Mouse (Mus musculus): Measurements from ENCODE around the gene Ivd. TPM values are rescaled to one million over a fixed set of nuclear protein-coding genes. Genes with fewer than 3 reads are reported as not detected.

Ivd gene
- polyA plus RNA-seq (2011; ENCODE audit: insufficient read length, low read depth, missing spikeins) = 41.4 and 42.2 TPM in 2 replicates

DNA sequence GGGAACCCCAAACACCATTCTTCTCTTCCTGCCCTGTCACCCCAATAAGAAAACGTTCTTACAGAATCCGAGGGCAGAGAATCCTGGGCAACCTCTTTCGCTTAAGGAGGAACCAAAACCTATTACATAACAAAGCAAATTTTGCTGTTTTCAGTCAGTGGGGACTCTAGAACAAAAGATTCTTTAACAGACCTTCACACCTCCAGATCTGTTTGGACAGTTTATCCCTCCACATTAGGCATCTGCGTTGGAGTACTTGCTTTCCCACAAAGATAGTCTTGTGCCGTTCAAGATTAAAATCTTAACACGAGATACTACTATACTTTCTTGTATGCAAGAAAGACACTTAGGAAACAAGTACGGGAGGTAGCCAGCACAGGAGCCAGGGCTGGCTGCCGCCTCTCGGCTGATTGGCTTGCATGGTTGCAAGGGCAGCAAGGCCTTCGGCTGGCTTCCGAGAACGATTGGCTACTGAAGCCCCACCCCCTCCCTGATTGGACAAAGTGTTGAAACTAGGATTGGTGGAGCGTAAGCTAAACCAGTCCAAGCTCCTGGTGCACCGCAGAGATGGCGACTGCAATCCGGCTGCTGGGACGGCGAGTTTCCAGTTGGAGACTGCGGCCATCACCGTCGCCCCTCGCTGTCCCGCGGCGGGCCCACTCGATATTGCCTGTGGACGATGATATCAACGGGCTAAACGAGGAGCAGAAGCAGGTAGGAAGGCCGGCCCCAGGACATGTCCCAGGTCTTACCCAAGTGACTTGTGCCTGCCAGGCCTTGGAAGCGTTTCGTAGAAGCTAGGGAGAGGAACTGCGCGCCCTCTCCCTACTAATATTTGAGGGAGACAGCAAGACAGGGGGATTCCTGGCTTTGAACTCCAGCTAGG is at the start of gene Ivd:
TSS of gene Ivd (plus strand) at position 501 of the 886 bp plus-strand sequence.
- TF ChIP-seq CTCF (IDR thresholded peaks at IDR 0.05; ENCODE audit: borderline replicate concordance, insufficient read depth, low read length) (no peak), POLR2A (IDR thresholded peaks at IDR 0.05; ENCODE audit: low read depth, low read length) (peak; percentile 92)
- H3K27ac ChIP-seq (ENCODE audit: insufficient read depth, low read length) = no peak within 1 kb of the TSS
- H3K4me3 ChIP-seq (ENCODE audit: insufficient read depth, low read length) = peak within 1 kb of the TSS; percentile 63
- no peaks in the 10 kb centered on the region for H3K4me1 ChIP-seq (ENCODE audit: control insufficient read depth, insufficient read depth, low read length)

DNA sequence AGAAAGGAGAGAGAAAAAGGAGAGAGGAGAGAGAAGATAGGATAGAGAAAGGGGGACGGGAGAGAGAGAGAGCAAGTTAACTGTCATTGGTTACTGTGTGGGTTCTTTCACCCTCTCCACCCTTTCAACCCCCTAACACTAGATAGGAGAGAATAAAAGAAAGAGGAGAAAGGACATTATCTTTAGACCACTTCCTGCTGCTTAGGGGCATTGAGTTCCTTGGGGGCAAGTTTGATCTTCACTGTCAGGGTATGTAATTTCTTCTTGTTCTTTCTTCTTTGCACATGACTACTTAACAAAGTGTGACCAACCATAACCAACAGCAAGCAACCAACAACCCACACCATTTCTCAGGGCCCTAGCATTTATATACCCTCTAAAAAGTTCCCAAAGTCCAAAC is 49.0 kb upstream of the Ivd start:
- no peaks in the 10 kb centered on the region for H3K4me1 ChIP-seq (ENCODE audit: control insufficient read depth, insufficient read depth, low read length)
- no peak overlapping the region for H3K27ac ChIP-seq (ENCODE audit: insufficient read depth, low read length)
- no peak for TF ChIP-seq POLR2A (IDR thresholded peaks at IDR 0.05; ENCODE audit: low read depth, low read length)
- TF ChIP-seq CTCF (IDR thresholded peaks at IDR 0.05; ENCODE audit: borderline replicate concordance, insufficient read depth, low read length) = no peak
- no peak overlapping the region for H3K4me3 ChIP-seq (ENCODE audit: insufficient read depth, low read length)

DNA sequence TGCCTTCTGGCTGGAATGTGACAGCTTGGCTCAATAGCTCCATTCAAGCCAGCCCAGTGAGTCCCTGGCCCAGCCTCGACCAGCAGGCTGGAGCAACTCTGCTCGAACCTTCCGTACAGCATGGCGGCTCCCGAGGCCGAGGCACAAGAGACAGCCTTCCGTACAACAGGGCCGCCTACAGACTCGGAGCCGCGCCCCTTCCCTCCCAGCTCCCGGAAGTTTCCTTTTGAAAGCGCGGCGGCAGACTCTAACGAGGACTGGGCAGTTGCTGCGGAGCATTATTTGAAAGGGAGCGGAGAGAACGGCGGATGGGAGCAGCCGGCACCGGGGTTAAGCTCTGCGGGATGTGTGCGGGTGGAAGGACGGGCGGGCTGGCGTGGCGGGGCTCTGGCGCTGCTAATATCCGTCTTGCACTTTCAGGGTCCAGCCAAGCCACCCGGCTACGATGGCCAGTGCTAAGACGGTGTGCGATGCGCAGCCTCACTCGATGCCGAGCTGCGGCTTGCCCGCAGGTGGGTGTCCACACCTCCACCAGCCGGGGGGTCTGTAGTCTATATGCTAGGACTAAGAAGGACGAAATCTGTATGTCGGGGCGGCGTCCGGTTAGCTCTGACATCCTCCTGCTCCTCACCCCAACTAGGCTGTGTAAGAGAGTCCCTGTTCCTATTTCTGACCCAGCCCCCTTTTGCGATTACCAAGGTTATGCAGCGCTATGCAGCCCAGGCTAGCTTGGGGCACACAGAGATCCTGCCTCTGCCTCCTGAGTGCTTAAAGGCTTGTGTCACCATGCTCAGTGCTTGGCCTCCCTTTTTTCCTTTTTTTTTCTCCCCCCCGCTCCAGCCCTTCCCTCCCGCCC is 47.5 kb upstream of the Ivd start, which contains the start of gene Knstrn:
TSS of gene Knstrn (plus strand) at position 23 of the 856 bp plus-strand sequence.
- TF ChIP-seq CTCF (IDR thresholded peaks at IDR 0.05; ENCODE audit: borderline replicate concordance, insufficient read depth, low read length) (no peak), POLR2A (IDR thresholded peaks at IDR 0.05; ENCODE audit: low read depth, low read length) (peak; percentile 41)
- Histone ChIP-seq H3K27ac (ENCODE audit: insufficient read depth, low read length) (no peak within 1 kb of the TSS), H3K4me1 (ENCODE audit: control insufficient read depth, insufficient read depth, low read length) (no peaks in the 10 kb centered on the region), H3K4me3 (ENCODE audit: insufficient read depth, low read length) (peak within 1 kb of the TSS; percentile 74)

DNA sequence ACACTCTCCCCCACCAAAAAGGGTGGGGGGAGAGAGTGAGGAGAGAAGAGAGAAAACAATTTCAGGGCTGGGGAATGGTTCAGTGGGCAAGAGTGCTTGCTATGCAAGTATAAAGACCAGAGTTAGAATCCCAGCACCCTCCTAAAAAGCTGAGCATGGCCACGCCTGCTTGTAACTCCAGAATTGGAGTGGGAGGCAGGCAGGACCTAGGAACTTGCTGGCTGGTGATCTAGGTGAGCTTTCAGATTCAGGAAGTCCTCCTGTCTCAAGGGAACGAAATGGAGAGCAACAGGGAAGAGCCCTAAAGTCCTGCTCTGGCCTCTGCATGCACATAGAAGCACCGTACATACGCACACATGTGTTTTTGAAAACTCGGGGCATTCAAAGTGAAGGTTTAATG is 39.0 kb upstream of the Ivd start:
- Histone ChIP-seq H3K27ac (ENCODE audit: insufficient read depth, low read length) (no peak overlapping the region), H3K4me1 (ENCODE audit: control insufficient read depth, insufficient read depth, low read length) (no peaks in the 10 kb centered on the region), H3K4me3 (ENCODE audit: insufficient read depth, low read length) (no peak overlapping the region)
- TF ChIP-seq CTCF (IDR thresholded peaks at IDR 0.05; ENCODE audit: borderline replicate concordance, insufficient read depth, low read length) (no peak), POLR2A (IDR thresholded peaks at IDR 0.05; ENCODE audit: low read depth, low read length) (no peak)

DNA sequence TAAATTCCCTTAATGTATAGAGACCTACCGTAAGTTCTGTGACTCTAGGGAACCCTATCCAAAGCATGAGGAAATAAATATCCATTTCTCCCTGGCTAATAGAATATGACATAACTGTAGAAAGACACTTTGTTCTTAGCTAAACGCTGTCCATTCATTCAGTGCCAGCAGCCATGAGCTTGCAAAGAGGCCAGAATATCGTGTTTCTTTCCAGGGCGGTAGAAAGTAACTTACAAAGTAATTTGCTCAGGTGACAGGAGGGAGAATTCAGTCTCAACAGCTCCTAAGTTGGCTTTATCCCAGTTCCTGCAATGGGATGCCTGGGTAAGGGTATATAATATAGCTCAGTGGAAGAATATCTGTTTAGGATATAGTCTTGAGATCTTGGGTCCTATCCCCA is 37.4 kb upstream of the Ivd start:
- no peak for TF ChIP-seq CTCF (IDR thresholded peaks at IDR 0.05; ENCODE audit: borderline replicate concordance, insufficient read depth, low read length)
- TF ChIP-seq POLR2A (IDR thresholded peaks at IDR 0.05; ENCODE audit: low read depth, low read length) = no peak
- H3K4me1 ChIP-seq (ENCODE audit: control insufficient read depth, insufficient read depth, low read length) = peaks cover 3% of the 10 kb centered on the region
- H3K4me3 ChIP-seq (ENCODE audit: insufficient read depth, low read length) = no peak overlapping the region
- no peak overlapping the region for H3K27ac ChIP-seq (ENCODE audit: insufficient read depth, low read length)

DNA sequence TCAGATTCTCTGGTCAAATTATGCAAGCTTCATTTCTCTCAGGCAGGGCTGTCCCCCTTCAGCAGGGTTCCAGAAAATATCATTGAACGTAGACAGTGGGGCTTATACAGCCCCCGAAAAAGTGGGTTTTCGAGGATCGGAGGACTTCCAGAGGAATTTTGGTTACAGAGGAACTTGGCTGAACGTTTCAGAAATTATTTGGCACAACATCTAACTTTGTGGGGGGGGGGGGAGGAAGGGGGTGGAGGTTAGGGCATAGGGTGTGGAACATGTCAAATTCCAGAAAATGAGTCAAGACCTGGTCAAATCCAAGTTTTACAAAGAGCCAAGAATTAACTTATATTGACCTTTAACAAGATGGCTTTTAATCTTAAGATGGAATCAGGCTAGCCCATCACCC is 32.7 kb upstream of the Ivd start:
- no peak overlapping the region for H3K4me3 ChIP-seq (ENCODE audit: insufficient read depth, low read length)
- H3K4me1 ChIP-seq (ENCODE audit: control insufficient read depth, insufficient read depth, low read length) = peaks cover 3% of the 10 kb centered on the region
- TF ChIP-seq POLR2A (IDR thresholded peaks at IDR 0.05; ENCODE audit: low read depth, low read length) (no peak), CTCF (IDR thresholded peaks at IDR 0.05; ENCODE audit: borderline replicate concordance, insufficient read depth, low read length) (no peak)
- H3K27ac ChIP-seq (ENCODE audit: insufficient read depth, low read length) = no peak overlapping the region

DNA sequence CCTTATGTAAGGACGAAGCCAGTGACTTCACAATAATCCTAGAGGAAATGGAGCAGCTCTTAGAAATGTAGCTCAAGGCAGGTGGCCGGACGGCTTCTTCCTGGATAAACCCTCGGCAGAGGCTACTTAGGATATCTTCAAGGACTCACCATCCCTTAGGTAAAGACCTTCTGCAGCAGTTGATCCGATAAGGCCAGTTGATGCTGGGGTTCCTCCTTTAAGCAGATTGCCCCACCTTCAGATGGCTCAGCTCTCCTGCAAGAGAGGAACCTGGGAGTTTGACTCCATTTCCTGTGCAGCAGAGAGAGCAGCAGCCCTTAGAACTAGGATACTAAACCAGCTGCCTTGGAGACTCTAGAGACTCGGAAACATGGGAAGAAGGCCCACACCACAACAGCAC is 27.7 kb upstream of the Ivd start:
- TF ChIP-seq CTCF (IDR thresholded peaks at IDR 0.05; ENCODE audit: borderline replicate concordance, insufficient read depth, low read length) = no peak
- TF ChIP-seq POLR2A (IDR thresholded peaks at IDR 0.05; ENCODE audit: low read depth, low read length) = no peak
- no peaks in the 10 kb centered on the region for H3K4me1 ChIP-seq (ENCODE audit: control insufficient read depth, insufficient read depth, low read length)
- no peak overlapping the region for H3K27ac ChIP-seq (ENCODE audit: insufficient read depth, low read length)
- H3K4me3 ChIP-seq (ENCODE audit: insufficient read depth, low read length) = no peak overlapping the region

DNA sequence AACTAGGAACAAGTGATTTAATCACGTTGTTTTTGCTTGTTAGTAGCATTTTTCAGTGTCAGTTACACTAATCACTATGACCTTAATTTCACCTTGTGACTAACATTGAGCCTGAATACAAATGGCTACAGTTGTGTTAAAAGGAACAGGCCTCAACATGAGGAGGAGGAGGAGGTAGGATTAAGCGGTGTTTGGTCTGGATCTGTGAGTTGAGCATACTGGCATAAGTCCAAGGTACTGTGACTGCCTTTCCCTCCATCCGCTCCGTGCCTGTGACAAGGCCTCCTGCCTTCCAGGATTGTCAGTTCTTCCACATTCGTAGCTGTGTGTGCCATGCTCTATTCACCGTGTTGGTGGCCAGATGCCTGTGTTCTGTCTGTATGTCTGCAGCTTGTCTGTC is 26.6 kb upstream of the Ivd start:
- TF ChIP-seq CTCF (IDR thresholded peaks at IDR 0.05; ENCODE audit: borderline replicate concordance, insufficient read depth, low read length) = no peak
- TF ChIP-seq POLR2A (IDR thresholded peaks at IDR 0.05; ENCODE audit: low read depth, low read length) = no peak
- H3K27ac ChIP-seq (ENCODE audit: insufficient read depth, low read length) = no peak overlapping the region
- no peak overlapping the region for H3K4me3 ChIP-seq (ENCODE audit: insufficient read depth, low read length)
- H3K4me1 ChIP-seq (ENCODE audit: control insufficient read depth, insufficient read depth, low read length) = no peaks in the 10 kb centered on the region

DNA sequence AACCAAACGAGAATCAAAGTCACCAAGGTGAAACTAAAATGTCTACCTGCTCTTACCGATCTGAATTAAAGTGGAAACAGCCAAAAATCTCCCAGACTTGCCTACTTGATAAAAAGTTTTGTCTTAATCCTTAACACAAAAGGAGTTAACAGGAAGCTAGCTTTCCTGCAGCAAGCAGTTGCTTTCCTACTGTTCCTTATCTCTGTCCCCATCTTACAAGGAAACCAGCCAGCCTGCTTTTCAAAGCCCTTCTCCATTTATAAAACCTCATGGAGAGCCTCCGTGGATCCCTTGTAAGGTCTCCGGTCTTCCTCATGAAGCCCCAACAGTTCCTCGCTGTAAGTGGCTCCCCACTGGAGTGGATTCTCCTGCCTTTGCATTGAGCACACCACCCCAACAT is 23.4 kb upstream of the Ivd start:
- H3K4me3 ChIP-seq (ENCODE audit: insufficient read depth, low read length) = no peak overlapping the region
- peaks cover 3% of the 10 kb centered on the region; the same call in 1 of the 2 replicates for H3K4me1 ChIP-seq (ENCODE audit: control insufficient read depth, insufficient read depth, low read length)
- no peak for TF ChIP-seq CTCF (IDR thresholded peaks at IDR 0.05; ENCODE audit: borderline replicate concordance, insufficient read depth, low read length)
- TF ChIP-seq POLR2A (IDR thresholded peaks at IDR 0.05; ENCODE audit: low read depth, low read length) = no peak
- no peak overlapping the region for H3K27ac ChIP-seq (ENCODE audit: insufficient read depth, low read length)
